Mouse (Mus musculus) yolk sac, embryonic 10.5 days (tissue): ENCODE results near the gene Gm3417.
A peak's percentile ranks its signal among the peaks of the same experiment; 100 is the strongest.
"Not testable (repeated sequence)": the region's sequence is repeated elsewhere in the genome, so short reads cannot be mapped to it uniquely, and the experiment has no call there.

Experiments
- DNase-seq: peaks from one replicate; pipeline ENCODE4 v3.0.0-alpha.2; 2017; ENCODE audit warnings: low spot score

The Gm3417 gene

DNA sequence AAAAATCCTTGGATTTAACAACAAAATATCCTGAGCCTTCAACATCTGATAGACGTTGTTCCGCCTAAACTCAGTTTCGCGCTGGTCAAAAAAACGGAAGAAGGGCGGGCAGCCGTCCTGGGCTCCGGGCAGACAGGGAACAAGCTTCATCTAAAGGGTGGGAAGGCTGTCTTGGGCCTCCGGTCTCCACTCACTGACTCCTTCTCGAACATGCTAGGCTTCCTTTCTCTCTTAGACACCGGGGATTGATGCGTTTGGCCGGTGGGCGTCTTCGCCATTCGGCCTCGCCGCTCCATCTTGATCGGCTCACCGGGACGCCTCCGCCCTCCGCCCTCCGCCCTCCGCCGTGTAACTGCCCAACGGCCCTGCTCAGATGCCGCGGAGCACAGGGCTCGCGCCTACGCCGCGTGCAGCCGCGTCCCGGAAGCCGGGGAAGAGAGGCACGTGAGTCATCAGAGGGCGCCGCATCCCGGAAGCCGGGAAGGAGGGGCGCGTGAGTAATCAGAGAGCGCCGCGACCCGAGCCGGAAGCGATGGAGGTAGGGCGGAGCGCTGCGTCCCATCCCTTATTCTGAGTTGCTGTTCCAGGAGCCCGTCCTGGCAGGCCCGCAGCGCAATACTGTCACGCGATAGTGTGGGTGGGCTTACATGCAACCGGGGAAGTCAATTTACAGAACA, at the start of gene Gm3417, which contains the start of gene 9030025P20Rik:
Gene Gm3417 (minus strand): TSS at position 429 of the 677 bp plus-strand sequence.
Gene 9030025P20Rik (plus strand): TSS at position 107 of the 677 bp plus-strand sequence.
- not testable (repeated sequence) for DNase-seq

DNA sequence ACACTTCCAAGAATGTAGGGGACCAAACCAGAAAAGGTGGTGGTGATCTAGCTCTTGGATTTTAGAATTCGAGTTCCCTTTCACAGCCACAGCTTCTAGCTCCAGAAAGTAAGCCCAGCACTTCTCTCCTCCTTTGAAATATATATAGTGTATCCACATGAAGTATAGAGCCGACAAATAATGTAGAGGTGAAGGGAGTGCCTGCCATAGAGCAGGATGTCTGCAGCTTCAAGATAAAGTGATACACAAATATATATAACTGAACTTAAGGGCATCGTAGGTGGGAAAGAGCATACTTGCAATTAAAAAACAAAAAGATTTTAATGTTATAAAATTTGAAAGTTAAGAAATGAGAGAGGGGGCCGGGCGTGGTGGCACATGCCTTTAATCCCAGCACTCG, 46.9 kb upstream of the Gm3417 start:
- not testable (repeated sequence) for DNase-seq

GRCm38 (mm10) chr17:15024502-15025193, 46.1 kb upstream of the Gm3417 start:
- DNase-seq: not testable (repeated sequence)

- not testable (repeated sequence) for DNase-seq
These were observed 45.4 kb upstream of the Gm3417 start for GRCm38 (mm10) chr17:15023878-15024492.

GRCm38 (mm10) chr17:15021503-15022220, 43.1 kb upstream of the Gm3417 start:
- DNase-seq: not testable (repeated sequence)

DNA sequence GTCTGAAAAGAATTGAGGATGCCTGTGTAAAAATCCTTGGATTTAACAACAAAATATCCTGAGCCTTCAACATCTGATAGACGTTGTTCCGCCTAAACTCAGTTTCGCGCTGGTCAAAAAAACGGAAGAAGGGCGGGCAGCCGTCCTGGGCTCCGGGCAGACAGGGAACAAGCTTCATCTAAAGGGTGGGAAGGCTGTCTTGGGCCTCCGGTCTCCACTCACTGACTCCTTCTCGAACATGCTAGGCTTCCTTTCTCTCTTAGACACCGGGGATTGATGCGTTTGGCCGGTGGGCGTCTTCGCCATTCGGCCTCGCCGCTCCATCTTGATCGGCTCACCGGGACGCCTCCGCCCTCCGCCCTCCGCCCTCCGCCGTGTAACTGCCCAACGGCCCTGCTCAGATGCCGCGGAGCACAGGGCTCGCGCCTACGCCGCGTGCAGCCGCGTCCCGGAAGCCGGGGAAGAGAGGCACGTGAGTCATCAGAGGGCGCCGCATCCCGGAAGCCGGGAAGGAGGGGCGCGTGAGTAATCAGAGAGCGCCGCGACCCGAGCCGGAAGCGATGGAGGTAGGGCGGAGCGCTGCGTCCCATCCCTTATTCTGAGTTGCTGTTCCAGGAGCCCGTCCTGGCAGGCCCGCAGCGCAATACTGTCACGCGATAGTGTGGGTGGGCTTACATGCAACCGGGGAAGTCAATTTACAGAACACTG, 31.3 kb upstream of the Gm3417 start, which contains the start of gene Gm3435:
Gene Gm3435 (plus strand): TSS at position 471 of the 708 bp plus-strand sequence.
- DNase-seq: not testable (repeated sequence)

DNA sequence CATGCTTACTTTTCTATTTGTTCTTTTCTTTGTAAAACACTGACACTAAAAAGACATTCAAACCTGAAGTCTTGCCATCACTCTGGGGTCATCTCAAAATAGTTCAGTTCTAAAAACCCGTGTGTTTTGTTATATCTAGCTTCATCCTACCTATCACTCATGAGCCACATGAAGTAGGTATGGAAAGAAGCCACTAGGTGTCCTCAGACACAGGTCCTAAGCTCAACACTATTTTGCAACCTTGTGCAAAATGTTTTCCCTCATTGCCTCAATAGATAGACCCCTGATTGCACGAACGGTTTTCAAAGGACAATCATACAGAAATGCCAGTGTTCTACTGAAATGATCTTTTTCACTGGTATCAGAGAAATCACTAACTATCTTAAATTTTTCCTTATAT, 30.5 kb upstream of the Gm3417 start:
- not testable (repeated sequence) for DNase-seq

- DNase-seq: not testable (repeated sequence)
These were observed 21.5 kb upstream of the Gm3417 start for GRCm38 (mm10) chr17:15000047-15000446.

DNA sequence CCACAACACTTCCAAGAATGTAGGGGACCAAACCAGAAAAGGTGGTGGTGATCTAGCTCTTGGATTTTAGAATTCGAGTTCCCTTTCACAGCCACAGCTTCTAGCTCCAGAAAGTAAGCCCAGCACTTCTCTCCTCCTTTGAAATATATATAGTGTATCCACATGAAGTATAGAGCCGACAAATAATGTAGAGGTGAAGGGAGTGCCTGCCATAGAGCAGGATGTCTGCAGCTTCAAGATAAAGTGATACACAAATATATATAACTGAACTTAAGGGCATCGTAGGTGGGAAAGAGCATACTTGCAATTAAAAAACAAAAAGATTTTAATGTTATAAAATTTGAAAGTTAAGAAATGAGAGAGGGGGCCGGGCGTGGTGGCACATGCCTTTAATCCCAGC, 15.6 kb upstream of the Gm3417 start:
- not testable (repeated sequence) for DNase-seq

DNA sequence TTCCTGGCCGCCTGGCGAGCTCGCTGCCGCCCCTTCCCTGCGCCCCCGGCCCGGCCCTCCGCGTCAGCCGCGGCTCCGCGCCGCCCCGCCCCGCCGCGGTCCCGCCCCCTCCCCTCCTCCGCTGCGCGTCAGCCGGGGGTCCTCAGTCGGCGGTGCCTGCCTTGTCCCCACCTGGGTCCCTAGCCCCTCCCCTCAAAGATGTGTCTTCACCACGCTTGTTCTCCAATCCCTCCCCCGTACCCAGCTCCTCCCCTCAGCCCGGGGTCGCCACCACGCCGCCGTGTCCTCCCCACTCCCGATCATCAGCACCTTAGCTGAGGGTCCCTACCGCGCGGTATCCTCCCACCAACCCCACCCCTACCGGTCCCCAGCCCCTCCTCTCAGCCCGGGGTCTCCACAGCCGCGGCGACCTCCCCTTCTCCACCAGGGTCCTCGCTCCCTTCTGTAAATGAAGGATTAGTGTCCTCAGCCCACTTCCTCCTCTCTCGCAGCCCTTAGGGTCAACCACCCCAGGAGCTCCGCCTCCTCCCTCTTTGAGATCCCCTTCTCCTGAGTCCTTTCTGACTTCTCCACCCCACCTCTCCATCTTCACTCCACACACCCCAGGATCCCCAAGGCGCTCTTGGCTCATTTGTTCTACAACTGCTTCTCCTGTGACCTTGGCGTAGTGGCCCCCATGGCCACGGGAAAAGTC, 14.7 kb upstream of the Gm3417 start:
- DNase-seq: not testable (repeated sequence)

DNA sequence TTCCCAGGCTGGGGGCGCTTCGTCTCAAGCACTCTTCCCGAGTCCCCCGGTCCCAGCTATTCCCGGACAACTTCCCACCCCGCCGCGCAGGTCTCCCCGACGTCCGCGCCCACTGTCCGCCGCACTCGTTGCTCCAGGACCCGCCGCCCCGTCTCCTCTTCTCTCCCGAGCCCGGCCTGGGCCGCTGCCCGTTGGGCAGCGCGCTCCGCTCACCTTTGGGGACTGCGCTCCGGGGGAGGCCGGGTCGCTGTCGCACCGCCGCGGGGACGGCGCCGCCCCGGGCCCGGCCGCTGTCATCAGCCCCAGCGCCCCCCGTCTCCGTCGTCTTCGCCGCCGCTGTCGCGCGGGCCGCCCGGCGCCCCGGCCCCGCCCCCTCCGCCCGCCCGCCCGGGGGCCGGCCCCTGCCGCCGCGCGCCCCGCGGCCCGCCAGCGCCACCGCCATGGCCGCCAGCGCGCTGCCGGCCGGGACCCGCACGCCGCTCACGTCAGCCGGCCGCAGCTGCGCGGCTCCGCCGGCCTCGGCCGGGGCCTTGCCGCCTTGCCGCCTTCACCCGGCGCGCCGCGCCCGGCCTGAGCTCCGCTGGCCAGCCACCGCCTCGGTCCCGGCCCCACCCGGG, 14.0 kb upstream of the Gm3417 start:
- not testable (repeated sequence) for DNase-seq

- not testable (repeated sequence) for DNase-seq
These were observed 11.6 kb upstream of the Gm3417 start for GRCm38 (mm10) chr17:14990116-14990702.

GRCm38 (mm10) chr17:14977718-14978361, 750 bp downstream of the Gm3417 start:
- not testable (repeated sequence) for DNase-seq

DNA sequence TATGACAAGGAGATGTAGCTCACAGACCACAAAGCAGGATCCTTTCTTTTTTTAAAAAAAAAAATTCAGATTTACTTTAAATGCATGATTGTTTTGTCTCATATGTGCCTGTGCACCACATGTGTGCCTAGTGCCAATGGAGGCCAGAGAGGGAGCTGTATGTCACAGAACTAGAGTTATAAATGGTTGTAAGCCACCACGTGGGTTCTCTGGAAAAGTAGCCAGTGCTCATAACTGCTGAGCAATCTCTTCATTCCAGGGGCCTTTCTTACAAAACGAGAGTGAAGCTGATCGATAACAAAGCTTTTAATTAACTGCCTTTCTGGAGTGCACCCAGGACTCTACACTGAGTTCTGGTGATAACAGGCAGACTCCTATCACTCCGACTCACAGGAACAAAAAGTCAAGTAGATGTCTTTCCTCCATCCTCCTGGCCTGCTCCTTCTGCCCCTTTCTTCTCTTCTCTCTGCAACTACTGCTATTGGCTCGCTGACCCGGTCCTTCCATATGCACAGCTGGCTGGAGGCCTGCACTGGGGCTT, 10.1 kb downstream of the Gm3417 start:
- DNase-seq: not testable (repeated sequence)

- not testable (repeated sequence) for DNase-seq
These were observed 16.9 kb downstream of the Gm3417 start for GRCm38 (mm10) chr17:14961557-14962154.

- peak; percentile 31 for DNase-seq
These were observed 17.5 kb downstream of the Gm3417 start, which contains the start of gene Phf10 for GRCm38 (mm10) chr17:14960951-14961556. Gene Phf10, minus strand, starts transcription at chr17:14961273.

DNA sequence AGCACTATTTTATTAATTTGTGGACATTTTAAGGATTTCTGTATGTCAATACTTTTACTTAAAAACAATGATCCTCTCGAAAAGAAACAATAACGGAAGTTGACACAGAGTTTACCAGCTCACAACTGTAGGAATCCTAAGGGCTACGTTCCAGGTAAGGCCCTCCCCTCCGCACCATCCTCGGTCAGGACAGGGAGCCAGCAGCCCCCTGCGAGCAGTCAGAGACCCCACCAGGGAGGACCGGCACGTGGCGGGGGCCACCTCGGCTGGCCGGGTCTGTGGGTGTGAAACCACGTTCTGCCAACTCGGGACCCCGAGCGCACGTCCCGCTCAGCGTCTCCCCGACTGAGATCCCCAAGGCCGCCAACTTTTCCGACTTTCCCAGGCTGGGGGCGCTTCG, 18.1 kb downstream of the Gm3417 start:
- peak; percentile 26 for DNase-seq

GRCm38 (mm10) chr17:14959979-14960378, 18.6 kb downstream of the Gm3417 start:
- no peak for DNase-seq
